Mouse (Mus musculus) E14TG2a.4 (cell line): Measurements from ENCODE around the gene Ccr8.

Experiments
- H3K27me3 ChIP-seq: 2 replicates; pipeline ENCODE4 v1.6.1; 2014; ENCODE audit warnings: low read length, control low read depth; ENCODE audit not compliant: insufficient read depth
- H3K36me3 ChIP-seq: 2 replicates; pipeline ENCODE4 v1.6.1; 2014; ENCODE audit warnings: low read length, control low read depth; ENCODE audit not compliant: insufficient read depth
- H3K4me1 ChIP-seq: replicated peaks from 2 replicates; pipeline ENCODE4 v1.6.1; 2014; ENCODE audit warnings: low read depth, low read length, control low read depth
- H3K4me3 ChIP-seq: replicated peaks from 2 replicates; pipeline ENCODE4 v1.5.1; 2014; ENCODE audit warnings: mild to moderate bottlenecking, low read length
- H3K9me3 ChIP-seq: 2 replicates; pipeline ENCODE4 v1.6.1; 2014; ENCODE audit warnings: low read length, control low read depth
- CTCF ChIP-seq: conservative IDR thresholded peaks from 2 replicates; pipeline ENCODE4 v1.5.1; 2014; ENCODE audit warnings: low read length
- NANOG ChIP-seq: IDR thresholded peaks from 2 replicates; pipeline ENCODE4 v1.6.1; 2014; ENCODE audit warnings: borderline replicate concordance, low read length, mixed read lengths
- POU5F1 ChIP-seq: IDR thresholded peaks from 2 replicates; pipeline ENCODE4 v1.6.1; 2014; ENCODE audit warnings: low read length, borderline replicate concordance

Gene Ccr8

GRCm38 (mm10) chr9:120081967-120082366 is 9.9 kb upstream of the Ccr8 start:
- no peak overlapping the region for H3K4me3 ChIP-seq
- TF ChIP-seq POU5F1: no peak
- no peak for TF ChIP-seq NANOG
- TF ChIP-seq CTCF: no peak
- H3K9me3 ChIP-seq: no peaks in the 10 kb centered on the region
- H3K4me1 ChIP-seq: peaks cover 27% of the 10 kb centered on the region
- H3K27me3 ChIP-seq: peaks cover 34% of the 10 kb centered on the region
- H3K36me3 ChIP-seq: no peaks in the 10 kb centered on the region

GRCm38 (mm10) chr9:120082691-120083090 is 9.2 kb upstream of the Ccr8 start:
- H3K27me3 ChIP-seq: peaks cover 29% of the 10 kb centered on the region
- no peak overlapping the region for H3K4me3 ChIP-seq
- no peaks in the 10 kb centered on the region for H3K36me3 ChIP-seq
- TF ChIP-seq POU5F1 (no peak), CTCF (no peak), NANOG (no peak)
- peaks cover 27% of the 10 kb centered on the region for H3K4me1 ChIP-seq
- H3K9me3 ChIP-seq: no peaks in the 10 kb centered on the region

GRCm38 (mm10) chr9:120083158-120083894 is 8.6 kb upstream of the Ccr8 start:
- TF ChIP-seq NANOG: no peak
- no peak for TF ChIP-seq POU5F1
- no peak for TF ChIP-seq CTCF
- H3K9me3 ChIP-seq: no peaks in the 10 kb centered on the region
- H3K27me3 ChIP-seq: peaks cover 23% of the 10 kb centered on the region; the same call in 1 of the 2 replicates
- H3K4me3 ChIP-seq: no peak overlapping the region
- no peaks in the 10 kb centered on the region for H3K36me3 ChIP-seq
- H3K4me1 ChIP-seq: peaks cover 23% of the 10 kb centered on the region

- H3K36me3 ChIP-seq: no peaks in the 10 kb centered on the region
- TF ChIP-seq POU5F1: no peak
- TF ChIP-seq NANOG: no peak
- no peak for TF ChIP-seq CTCF
- H3K4me1 ChIP-seq: peaks cover 13% of the 10 kb centered on the region
- H3K27me3 ChIP-seq: peaks cover 17% of the 10 kb centered on the region; the same call in 1 of the 2 replicates
- no peaks in the 10 kb centered on the region for H3K9me3 ChIP-seq
- H3K4me3 ChIP-seq: no peak overlapping the region
Observed at GRCm38 (mm10) chr9:120084406-120084805, 7.5 kb upstream of the Ccr8 start.

- H3K36me3 ChIP-seq: no peaks in the 10 kb centered on the region
- no peak overlapping the region for H3K4me3 ChIP-seq
- peaks cover 7% of the 10 kb centered on the region for H3K9me3 ChIP-seq
- H3K4me1 ChIP-seq: no peaks in the 10 kb centered on the region
- no peak for TF ChIP-seq NANOG
- TF ChIP-seq CTCF: peak; percentile 81
- peaks cover 9% of the 10 kb centered on the region; the same call in 1 of the 2 replicates for H3K27me3 ChIP-seq
Observed at GRCm38 (mm10) chr9:120089125-120089524, 2.8 kb upstream of the Ccr8 start.

- H3K36me3 ChIP-seq: no peaks in the 10 kb centered on the region
- H3K27me3 ChIP-seq: peaks cover 4% of the 10 kb centered on the region; the same call in 1 of the 2 replicates
- no peaks in the 10 kb centered on the region for H3K4me1 ChIP-seq
- peaks cover 7% of the 10 kb centered on the region for H3K9me3 ChIP-seq
- TF ChIP-seq NANOG: no peak
- TF ChIP-seq CTCF: no peak
- TF ChIP-seq POU5F1: no peak
- H3K4me3 ChIP-seq: no peak overlapping the region
Observed at GRCm38 (mm10) chr9:120091086-120091485, 828 bp upstream of the Ccr8 start.

- Histone ChIP-seq H3K9me3 (peaks cover 7% of the 10 kb centered on the region), H3K4me3 (no peak overlapping the region), H3K4me1 (peaks cover 5% of the 10 kb centered on the region), H3K27me3 (peaks cover 4% of the 10 kb centered on the region; the same call in 1 of the 2 replicates), H3K36me3 (no peaks in the 10 kb centered on the region)
- TF ChIP-seq POU5F1 (no peak), NANOG (no peak), CTCF (no peak)
Observed at GRCm38 (mm10) chr9:120093701-120094100, 1.8 kb downstream of the Ccr8 start.

- Histone ChIP-seq H3K9me3 (peaks cover 11% of the 10 kb centered on the region), H3K27me3 (peaks cover 4% of the 10 kb centered on the region; the same call in 1 of the 2 replicates), H3K4me1 (peaks cover 5% of the 10 kb centered on the region), H3K4me3 (no peak overlapping the region), H3K36me3 (no peaks in the 10 kb centered on the region)
- TF ChIP-seq CTCF (no peak), POU5F1 (no peak), NANOG (no peak)
Observed at GRCm38 (mm10) chr9:120095886-120096285, 4.0 kb downstream of the Ccr8 start.

- Histone ChIP-seq H3K4me1 (peaks cover 5% of the 10 kb centered on the region), H3K27me3 (peaks cover 2% of the 10 kb centered on the region; the same call in 1 of the 2 replicates), H3K4me3 (no peak overlapping the region), H3K9me3 (peaks cover 32% of the 10 kb centered on the region), H3K36me3 (no peaks in the 10 kb centered on the region)
- TF ChIP-seq CTCF (peak; percentile 83), NANOG (no peak)
Observed at GRCm38 (mm10) chr9:120098682-120099081, 6.8 kb downstream of the Ccr8 start.
